Mouse (Mus musculus): ENCODE data around the gene Gm15517. TPM values are rescaled to one million over a fixed set of nuclear protein-coding genes. Genes with fewer than 3 reads are reported as not detected.

Gene Gm15517
- total and polyA plus RNA-seq, 3 experiments, result not detected

- TF ChIP-seq HCFC1 (IDR thresholded peaks at IDR 0.05; ENCODE audit: low read depth, low read length), result peak; percentile 81
- TF ChIP-seq JUND (IDR thresholded peaks at IDR 0.05; ENCODE audit: low read depth, low read length), result no peak
- TF ChIP-seq POLR2AphosphoS5 (IDR thresholded peaks at IDR 0.05; ENCODE audit: borderline replicate concordance, low read depth, low read length), result no peak
- TF ChIP-seq SMC3 (IDR thresholded peaks at IDR 0.05; ENCODE audit: low read depth, low read length), result no peak
- no peak; the same call in 1 of the 2 replicates for TF ChIP-seq MXI1 (IDR thresholded peaks at IDR 0.05; ENCODE audit: low read depth, low read length)
- TF ChIP-seq NRF1 (IDR thresholded peaks at IDR 0.05; ENCODE audit: insufficient read depth, low read depth, low read length, poor library complexity, severe bottlenecking), result peak; percentile 93
- TF ChIP-seq ELF1 (IDR thresholded peaks at IDR 0.05; ENCODE audit: low read depth, low read length), result no peak
- TF ChIP-seq GATA1 (IDR thresholded peaks at IDR 0.05; ENCODE audit: low read depth, low read length), result no peak
- TF ChIP-seq CHD1 (IDR thresholded peaks at IDR 0.05; ENCODE audit: low read depth, low read length), result no peak
- TF ChIP-seq USF2 (IDR thresholded peaks at IDR 0.05; ENCODE audit: borderline replicate concordance in 1 of 2, insufficient read depth in 1 of 2, low read depth in 1 of 2, low read length in 2 of 2), result no peak
- TF ChIP-seq POLR2AphosphoS2 (IDR thresholded peaks at IDR 0.05; ENCODE audit: low read length), result peak; percentile 91
- TF ChIP-seq EP300 (IDR thresholded peaks at IDR 0.05; ENCODE audit: low read depth in 1 of 2, low read length in 2 of 2), result no peak
- TF ChIP-seq CHD2 (IDR thresholded peaks at IDR 0.05; ENCODE audit: low read length), result peak; percentile 97
- TF ChIP-seq UBTF (IDR thresholded peaks at IDR 0.05; ENCODE audit: borderline replicate concordance, insufficient read depth, low read depth, low read length), result no peak
- TF ChIP-seq E2F4 (IDR thresholded peaks at IDR 0.05; ENCODE audit: borderline replicate concordance, low read depth, low read length), result no peak
- 0 out of 2 replicates have a peak, but pooled peaks have one; percentile 32 for TF ChIP-seq MYC (IDR thresholded peaks at IDR 0.05; ENCODE audit: low read depth, low read length)
- TF ChIP-seq ZMIZ1 (IDR thresholded peaks at IDR 0.05; ENCODE audit: low read depth, low read length), result peak; percentile 87; the same call in 1 of the 2 replicates
- no peak for TF ChIP-seq ETS1 (IDR thresholded peaks at IDR 0.05; ENCODE audit: low read depth, low read length)
- TF ChIP-seq BHLHE40 (IDR thresholded peaks at IDR 0.05; ENCODE audit: borderline replicate concordance, low read depth, low read length), result no peak
- TF ChIP-seq MYB (IDR thresholded peaks at IDR 0.05; ENCODE audit: low read depth, low read length), result no peak
- TF ChIP-seq ZKSCAN1 (IDR thresholded peaks at IDR 0.05; ENCODE audit: low read depth, low read length), result no peak
- TF ChIP-seq RAD21 (IDR thresholded peaks at IDR 0.05; ENCODE audit: low read depth, low read length), result no peak
- peak; percentile 38; the same call in 1 of the 2 replicates for TF ChIP-seq MAZ (IDR thresholded peaks at IDR 0.05; ENCODE audit: low read depth, low read length)
Observed at GRCm38 (mm10) chr7:44304775-44305641, 43.8 kb downstream of the Gm15517 start (continued).

All from MEL (cell line).